Mouse (Mus musculus): ENCODE data around the gene Ucn2. TPM values are rescaled to one million over a fixed set of nuclear protein-coding genes. Genes with fewer than 3 reads are reported as not detected.

Ucn2 gene
- polyA plus RNA-seq (2015; fragmentation: Illumina TruSeq; extraction: RNeasy Lipid Tissue Mini Kit (QIAGEN cat#74804); ENCODE audit: low read depth, low replicate concordance) = not detected

GRCm38 (mm10) chr9:108985710-108986109 is at the start of gene Ucn2:
Gene Ucn2, plus strand, starts transcription at chr9:108986010.

GRCm38 (mm10) chr9:108936418-108937364 is 49.1 kb upstream of the Ucn2 start, which contains the start of gene Uqcrc1:
Gene Uqcrc1, plus strand, starts transcription at chr9:108936633.

GRCm38 (mm10) chr9:108953081-108953636 is 32.7 kb upstream of the Ucn2 start, which contains the start of gene Col7a1:
Gene Col7a1, plus strand, starts transcription at chr9:108953586.

GRCm38 (mm10) chr9:108991428-108992084 is 5.7 kb downstream of the Ucn2 start, which contains the start of gene Pfkfb4:
Gene Pfkfb4, plus strand, starts transcription at chr9:108991778.

Other genes starting within 250 kb of the Ucn2 start
- gene Ip6k2, start 202.2 kb upstream of the Ucn2 start, polyA plus RNA-seq (2015; fragmentation: Illumina TruSeq; extraction: RNeasy Lipid Tissue Mini Kit (QIAGEN cat#74804); ENCODE audit: low read depth, low replicate concordance) = 163 TPM
- 48.6 TPM for gene Nckipsd, start 177.6 kb upstream of the Ucn2 start, polyA plus RNA-seq (2015; fragmentation: Illumina TruSeq; extraction: RNeasy Lipid Tissue Mini Kit (QIAGEN cat#74804); ENCODE audit: low read depth, low replicate concordance)
- 27.4 TPM for gene Celsr3, start 159.7 kb upstream of the Ucn2 start, polyA plus RNA-seq (2015; fragmentation: Illumina TruSeq; extraction: RNeasy Lipid Tissue Mini Kit (QIAGEN cat#74804); ENCODE audit: low read depth, low replicate concordance)
- 14.9 TPM for gene Slc26a6, start 132.7 kb upstream of the Ucn2 start, polyA plus RNA-seq (2015; fragmentation: Illumina TruSeq; extraction: RNeasy Lipid Tissue Mini Kit (QIAGEN cat#74804); ENCODE audit: low read depth, low replicate concordance)
- not detected for gene Tmem89, start 71.4 kb upstream of the Ucn2 start, polyA plus RNA-seq (2015; fragmentation: Illumina TruSeq; extraction: RNeasy Lipid Tissue Mini Kit (QIAGEN cat#74804); ENCODE audit: low read depth, low replicate concordance)
- gene Uqcrc1, start 49.4 kb upstream of the Ucn2 start, polyA plus RNA-seq (2015; fragmentation: Illumina TruSeq; extraction: RNeasy Lipid Tissue Mini Kit (QIAGEN cat#74804); ENCODE audit: low read depth, low replicate concordance) = 368 TPM
- 3.4 TPM for gene Col7a1, start 32.4 kb upstream of the Ucn2 start, polyA plus RNA-seq (2015; fragmentation: Illumina TruSeq; extraction: RNeasy Lipid Tissue Mini Kit (QIAGEN cat#74804); ENCODE audit: low read depth, low replicate concordance)
- 12.8 TPM for gene Pfkfb4, start 5.8 kb downstream of the Ucn2 start, polyA plus RNA-seq (2015; fragmentation: Illumina TruSeq; extraction: RNeasy Lipid Tissue Mini Kit (QIAGEN cat#74804); ENCODE audit: low read depth, low replicate concordance)
- 90.6 TPM for gene Shisa5, start 52.6 kb downstream of the Ucn2 start, polyA plus RNA-seq (2015; fragmentation: Illumina TruSeq; extraction: RNeasy Lipid Tissue Mini Kit (QIAGEN cat#74804); ENCODE audit: low read depth, low replicate concordance)
- gene Trex1, start 73.7 kb downstream of the Ucn2 start, polyA plus RNA-seq (2015; fragmentation: Illumina TruSeq; extraction: RNeasy Lipid Tissue Mini Kit (QIAGEN cat#74804); ENCODE audit: low read depth, low replicate concordance) = 15.5 TPM
- gene Atrip, start 88.1 kb downstream of the Ucn2 start, polyA plus RNA-seq (2015; fragmentation: Illumina TruSeq; extraction: RNeasy Lipid Tissue Mini Kit (QIAGEN cat#74804); ENCODE audit: low read depth, low replicate concordance) = 17.6 TPM
- 10.4 TPM for gene Ccdc51, start 96.5 kb downstream of the Ucn2 start, polyA plus RNA-seq (2015; fragmentation: Illumina TruSeq; extraction: RNeasy Lipid Tissue Mini Kit (QIAGEN cat#74804); ENCODE audit: low read depth, low replicate concordance)
- 433 TPM for gene Tma7, start 96.6 kb downstream of the Ucn2 start, polyA plus RNA-seq (2015; fragmentation: Illumina TruSeq; extraction: RNeasy Lipid Tissue Mini Kit (QIAGEN cat#74804); ENCODE audit: low read depth, low replicate concordance)
- 31.5 TPM for gene Plxnb1, start 109.4 kb downstream of the Ucn2 start, polyA plus RNA-seq (2015; fragmentation: Illumina TruSeq; extraction: RNeasy Lipid Tissue Mini Kit (QIAGEN cat#74804); ENCODE audit: low read depth, low replicate concordance)
- gene Fbxw21, start 176.0 kb downstream of the Ucn2 start, polyA plus RNA-seq (2015; fragmentation: Illumina TruSeq; extraction: RNeasy Lipid Tissue Mini Kit (QIAGEN cat#74804); ENCODE audit: low read depth, low replicate concordance) = not detected
- gene Fbxw13, start 210.0 kb downstream of the Ucn2 start, polyA plus RNA-seq (2015; fragmentation: Illumina TruSeq; extraction: RNeasy Lipid Tissue Mini Kit (QIAGEN cat#74804); ENCODE audit: low read depth, low replicate concordance) = not detected
- gene Fbxw20, start 248.7 kb downstream of the Ucn2 start, polyA plus RNA-seq (2015; fragmentation: Illumina TruSeq; extraction: RNeasy Lipid Tissue Mini Kit (QIAGEN cat#74804); ENCODE audit: low read depth, low replicate concordance) = not detected

All from brain, adult 10 weeks (tissue).